Mouse (Mus musculus): ENCODE results near the gene B9d1. TPM values are rescaled to one million over a fixed set of nuclear protein-coding genes. Genes with fewer than 3 reads are reported as not detected.

B9d1 gene
- polyA plus RNA-seq, 1 experiment from 2014 or later, result 10.2 TPM

DNA sequence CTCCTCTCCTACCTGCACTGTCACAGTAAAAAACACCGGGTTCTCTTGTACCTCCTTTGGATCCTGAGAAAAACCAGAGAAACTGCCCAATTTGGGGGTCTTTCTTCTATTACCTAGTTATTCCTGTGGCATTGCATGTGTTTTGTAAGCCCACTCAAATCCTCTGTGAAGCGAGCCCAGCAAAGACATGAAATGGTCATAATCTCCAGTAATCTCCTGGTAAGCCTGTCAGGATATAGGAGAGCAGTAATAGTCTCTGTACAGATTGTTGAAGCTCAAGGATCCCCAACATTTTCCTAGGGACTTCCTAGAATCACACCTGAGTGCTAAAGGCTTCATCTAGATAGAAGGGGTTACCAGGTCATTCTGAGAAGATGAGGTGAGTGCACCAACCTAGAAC is 36.2 kb downstream of the B9d1 start:
- Histone ChIP-seq H3K9me3 (ENCODE audit: control insufficient read depth, low read length) (no peaks in the 10 kb centered on the region), H3K4me3 (ENCODE audit: low read depth, low read length) (no peak overlapping the region), H3K27me3 (replicated peaks; ENCODE audit: control insufficient read depth, insufficient read depth, low read length) (no peaks in the 10 kb centered on the region), H3K9ac (ENCODE audit: low read depth, low read length) (no peak overlapping the region), H3K4me2 (no peak overlapping the region), H3K27ac (ENCODE audit: low read depth, low read length) (no peak overlapping the region), H3K36me3 (ENCODE audit: control insufficient read depth, insufficient read depth, low read length) (no peaks in the 10 kb centered on the region), H3K4me1 (replicated peaks; ENCODE audit: control insufficient read depth, insufficient read depth, low read length) (no peaks in the 10 kb centered on the region; the same call in 1 of the 2 replicates)
- no peak for ATAC-seq (replicated peaks; ENCODE audit: low FRiP score)
- no peak for DNase-seq (ENCODE audit: low spot score)
- WGBS, result 73% methylated on average over 2 of the region's 2 CpGs

DNA sequence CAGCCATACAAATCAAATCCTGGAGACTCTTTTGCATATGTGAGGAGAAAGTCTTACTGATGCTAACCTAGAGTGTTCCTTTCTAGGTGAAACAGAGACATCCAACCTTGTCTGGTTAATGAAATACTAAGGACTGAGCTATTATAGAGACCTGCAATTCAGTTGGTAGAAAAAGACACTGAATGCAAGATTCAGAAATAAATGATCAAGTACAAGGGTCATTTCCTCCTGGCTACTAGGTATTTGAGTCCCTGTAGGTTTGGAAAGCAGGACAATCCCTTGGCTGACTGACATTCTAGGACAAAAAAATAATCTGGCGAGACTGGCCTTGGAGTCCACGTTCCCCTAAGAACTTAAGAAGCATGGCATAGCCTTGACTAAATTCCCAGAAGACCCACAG is 40.6 kb downstream of the B9d1 start:
- Histone ChIP-seq H3K27me3 (replicated peaks; ENCODE audit: control insufficient read depth, insufficient read depth, low read length) (no peaks in the 10 kb centered on the region), H3K9me3 (ENCODE audit: control insufficient read depth, low read length) (no peaks in the 10 kb centered on the region), H3K4me1 (replicated peaks; ENCODE audit: control insufficient read depth, insufficient read depth, low read length) (no peaks in the 10 kb centered on the region; the same call in 1 of the 2 replicates), H3K36me3 (ENCODE audit: control insufficient read depth, insufficient read depth, low read length) (no peaks in the 10 kb centered on the region), H3K4me2 (no peak overlapping the region), H3K9ac (ENCODE audit: low read depth, low read length) (no peak overlapping the region), H3K4me3 (ENCODE audit: low read depth, low read length) (no peak overlapping the region), H3K27ac (ENCODE audit: low read depth, low read length) (no peak overlapping the region)
- no peak for ATAC-seq (replicated peaks; ENCODE audit: low FRiP score)
- no peak for DNase-seq (ENCODE audit: low spot score)
- 88% methylated on average over 2 of the region's 2 CpGs for WGBS

DNA sequence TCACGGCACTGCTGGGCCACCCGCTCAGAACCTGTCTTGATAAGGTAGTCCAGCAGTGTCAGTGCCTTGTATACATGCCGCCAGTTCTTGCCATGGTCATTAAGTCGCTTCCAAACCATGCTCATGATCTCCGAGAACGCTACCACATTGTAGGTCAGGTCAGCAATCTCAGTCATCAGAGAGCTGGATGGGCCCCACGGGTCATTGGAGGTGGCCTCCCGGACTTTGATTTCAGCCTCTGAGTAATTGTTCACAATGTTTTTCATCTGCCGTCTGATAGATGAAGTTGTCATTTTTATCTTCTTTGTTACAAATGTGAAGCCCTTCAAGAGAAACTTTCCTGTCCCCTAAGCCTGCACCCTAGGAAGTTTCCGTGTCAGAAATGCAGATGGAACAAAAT is 41.5 kb downstream of the B9d1 start:
- Histone ChIP-seq H3K36me3 (ENCODE audit: control insufficient read depth, insufficient read depth, low read length) (no peaks in the 10 kb centered on the region), H3K4me3 (ENCODE audit: low read depth, low read length) (no peak overlapping the region), H3K27ac (ENCODE audit: low read depth, low read length) (no peak overlapping the region), H3K9ac (ENCODE audit: low read depth, low read length) (no peak overlapping the region), H3K4me1 (replicated peaks; ENCODE audit: control insufficient read depth, insufficient read depth, low read length) (no peaks in the 10 kb centered on the region), H3K4me2 (no peak overlapping the region), H3K9me3 (ENCODE audit: control insufficient read depth, low read length) (no peaks in the 10 kb centered on the region), H3K27me3 (replicated peaks; ENCODE audit: control insufficient read depth, insufficient read depth, low read length) (no peaks in the 10 kb centered on the region; the same call in 1 of the 2 replicates)
- no peak for DNase-seq (ENCODE audit: low spot score)
- 75% methylated on average over 10 of the region's 10 CpGs for WGBS
- ATAC-seq (replicated peaks; ENCODE audit: low FRiP score), result no peak

DNA sequence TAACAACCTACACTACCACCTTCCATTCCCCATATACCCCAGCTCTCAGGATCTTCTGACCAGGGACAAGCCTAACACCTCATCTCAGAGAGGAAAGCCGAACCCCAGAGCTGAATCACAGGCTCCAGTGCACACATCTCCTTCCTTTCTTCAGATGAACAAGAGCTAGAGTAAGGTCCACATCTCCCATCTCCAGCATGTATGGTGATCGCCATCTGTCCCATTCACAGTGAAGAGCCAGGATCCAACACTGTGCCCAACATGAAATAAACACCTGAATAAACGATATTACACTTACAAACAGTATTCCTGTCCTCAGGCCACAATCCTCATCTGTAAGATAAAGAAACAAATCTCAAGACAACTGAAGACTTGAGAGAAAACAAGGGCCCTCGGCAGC is 42.8 kb downstream of the B9d1 start:
- ATAC-seq (replicated peaks; ENCODE audit: low FRiP score) (no peak), DNase-seq (ENCODE audit: low spot score) (no peak)
- Histone ChIP-seq H3K27me3 (replicated peaks; ENCODE audit: control insufficient read depth, insufficient read depth, low read length) (no peaks in the 10 kb centered on the region; the same call in none of the 2 replicates), H3K36me3 (ENCODE audit: control insufficient read depth, insufficient read depth, low read length) (no peaks in the 10 kb centered on the region), H3K27ac (ENCODE audit: low read depth, low read length) (no peak overlapping the region), H3K9me3 (ENCODE audit: control insufficient read depth, low read length) (no peaks in the 10 kb centered on the region), H3K9ac (ENCODE audit: low read depth, low read length) (no peak overlapping the region), H3K4me1 (replicated peaks; ENCODE audit: control insufficient read depth, insufficient read depth, low read length) (no peaks in the 10 kb centered on the region), H3K4me3 (ENCODE audit: low read depth, low read length) (no peak overlapping the region), H3K4me2 (no peak overlapping the region)
- WGBS, result 82% methylated on average over 4 of the region's 4 CpGs

DNA sequence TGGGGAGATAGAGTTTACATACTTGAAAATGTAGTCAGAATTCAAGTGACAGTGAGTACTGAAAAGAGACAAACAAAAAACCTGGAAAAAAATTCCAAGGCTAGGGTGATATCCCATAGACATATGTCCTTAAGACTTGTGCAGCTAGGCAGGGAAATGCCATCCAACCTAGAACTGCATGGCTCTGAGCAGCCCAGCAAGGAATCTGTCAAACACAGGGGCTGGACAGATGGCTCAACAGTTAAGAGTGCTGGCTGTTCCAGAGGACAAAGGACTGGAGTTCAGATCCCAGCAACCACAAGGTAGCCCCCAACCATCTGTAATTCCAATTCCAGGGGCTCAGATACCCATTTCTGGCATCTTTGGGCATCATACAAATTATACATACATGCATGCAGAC is 45.7 kb downstream of the B9d1 start:
- no peaks in the 10 kb centered on the region for H3K9me3 ChIP-seq (ENCODE audit: control insufficient read depth, low read length)
- DNase-seq (ENCODE audit: low spot score), result no peak
- no peak for ATAC-seq (replicated peaks; ENCODE audit: low FRiP score)
- H3K27me3 ChIP-seq (replicated peaks; ENCODE audit: control insufficient read depth, insufficient read depth, low read length), result peaks cover 4% of the 10 kb centered on the region
- no peaks in the 10 kb centered on the region for H3K4me1 ChIP-seq (replicated peaks; ENCODE audit: control insufficient read depth, insufficient read depth, low read length)
- H3K9ac ChIP-seq (ENCODE audit: low read depth, low read length), result no peak overlapping the region
- H3K36me3 ChIP-seq (ENCODE audit: control insufficient read depth, insufficient read depth, low read length), result no peaks in the 10 kb centered on the region
- no peak overlapping the region for H3K4me3 ChIP-seq (ENCODE audit: low read depth, low read length)
- H3K4me2 ChIP-seq, result no peak overlapping the region
- no peak overlapping the region for H3K27ac ChIP-seq (ENCODE audit: low read depth, low read length)

DNA sequence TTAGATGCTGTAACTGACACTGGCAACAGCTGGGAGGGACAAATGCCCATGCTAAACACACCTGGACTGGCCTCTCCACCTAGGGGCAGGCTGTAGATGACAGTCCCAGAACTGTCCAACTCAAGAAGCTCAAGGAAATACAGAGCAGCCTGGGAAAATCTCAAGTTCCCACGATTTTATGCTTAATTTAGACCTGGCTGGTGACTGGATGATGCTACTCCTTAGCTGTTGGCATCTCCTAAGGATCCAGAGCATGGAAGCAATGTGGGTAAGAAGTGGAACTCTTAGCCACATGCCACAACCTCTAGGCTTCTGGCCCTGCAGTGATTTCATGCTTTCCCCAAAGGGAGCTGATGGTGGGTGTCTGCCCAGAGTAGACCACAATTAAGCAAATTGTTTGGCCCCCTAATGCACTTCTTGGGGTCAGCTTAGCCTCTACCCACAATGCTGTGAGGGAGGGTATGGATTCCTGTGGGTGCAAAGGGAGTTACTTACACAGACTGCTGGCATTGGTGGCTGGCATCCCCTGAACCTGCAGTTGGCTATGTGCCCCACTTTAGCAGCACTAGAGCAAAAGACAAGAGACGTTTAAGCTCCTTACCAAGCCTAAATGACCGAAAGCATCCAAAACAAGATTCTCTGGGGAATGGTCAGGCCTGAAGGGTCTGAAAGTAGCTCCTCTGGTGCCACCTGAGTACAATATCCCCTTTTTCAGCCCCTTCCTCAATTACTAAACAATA is 48.2 kb downstream of the B9d1 start:
- no peak overlapping the region for H3K4me3 ChIP-seq (ENCODE audit: low read depth, low read length)
- 74% methylated on average over 3 of the region's 3 CpGs for WGBS
- no peaks in the 10 kb centered on the region for H3K36me3 ChIP-seq (ENCODE audit: control insufficient read depth, insufficient read depth, low read length)
- no peak for ATAC-seq (replicated peaks; ENCODE audit: low FRiP score)
- peaks cover 4% of the 10 kb centered on the region for H3K27me3 ChIP-seq (replicated peaks; ENCODE audit: control insufficient read depth, insufficient read depth, low read length)
- H3K9me3 ChIP-seq (ENCODE audit: control insufficient read depth, low read length), result no peaks in the 10 kb centered on the region
- DNase-seq (ENCODE audit: low spot score), result no peak
- H3K4me2 ChIP-seq, result no peak overlapping the region
- no peak overlapping the region for H3K9ac ChIP-seq (ENCODE audit: low read depth, low read length)
- no peaks in the 10 kb centered on the region for H3K4me1 ChIP-seq (replicated peaks; ENCODE audit: control insufficient read depth, insufficient read depth, low read length)
- H3K27ac ChIP-seq (ENCODE audit: low read depth, low read length), result no peak overlapping the region

DNA sequence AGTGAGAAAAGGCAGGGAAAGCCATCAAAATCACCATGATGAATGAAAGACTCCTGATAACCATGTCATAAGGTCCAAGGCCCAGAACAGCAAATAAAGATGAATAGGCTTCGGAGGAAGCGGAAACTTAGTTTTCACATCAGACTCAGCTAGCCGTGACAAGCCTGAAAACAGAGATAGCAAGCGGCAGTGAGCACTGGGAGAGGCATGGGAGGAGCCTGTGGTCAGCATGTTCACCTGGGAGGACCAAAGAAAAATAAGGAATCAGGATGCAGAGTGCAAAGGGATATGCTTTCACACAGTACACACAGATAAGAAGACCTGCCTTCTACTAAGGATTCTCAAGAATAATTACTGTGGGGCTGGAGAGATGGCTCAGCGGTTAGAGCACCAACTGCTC is 54.6 kb downstream of the B9d1 start:
- Histone ChIP-seq H3K36me3 (ENCODE audit: control insufficient read depth, insufficient read depth, low read length) (no peaks in the 10 kb centered on the region; the same call in 1 of the 2 replicates), H3K4me3 (ENCODE audit: low read depth, low read length) (no peak overlapping the region), H3K4me1 (replicated peaks; ENCODE audit: control insufficient read depth, insufficient read depth, low read length) (no peaks in the 10 kb centered on the region; the same call in 1 of the 2 replicates), H3K4me2 (no peak overlapping the region), H3K27ac (ENCODE audit: low read depth, low read length) (no peak overlapping the region), H3K27me3 (replicated peaks; ENCODE audit: control insufficient read depth, insufficient read depth, low read length) (peaks cover 5% of the 10 kb centered on the region), H3K9ac (ENCODE audit: low read depth, low read length) (no peak overlapping the region), H3K9me3 (ENCODE audit: control insufficient read depth, low read length) (no peaks in the 10 kb centered on the region)
- DNase-seq (ENCODE audit: low spot score) (no peak), ATAC-seq (replicated peaks; ENCODE audit: low FRiP score) (no peak)
- whole genome bisulfite sequencing, result 67% methylated on average over 5 of the region's 5 CpGs

DNA sequence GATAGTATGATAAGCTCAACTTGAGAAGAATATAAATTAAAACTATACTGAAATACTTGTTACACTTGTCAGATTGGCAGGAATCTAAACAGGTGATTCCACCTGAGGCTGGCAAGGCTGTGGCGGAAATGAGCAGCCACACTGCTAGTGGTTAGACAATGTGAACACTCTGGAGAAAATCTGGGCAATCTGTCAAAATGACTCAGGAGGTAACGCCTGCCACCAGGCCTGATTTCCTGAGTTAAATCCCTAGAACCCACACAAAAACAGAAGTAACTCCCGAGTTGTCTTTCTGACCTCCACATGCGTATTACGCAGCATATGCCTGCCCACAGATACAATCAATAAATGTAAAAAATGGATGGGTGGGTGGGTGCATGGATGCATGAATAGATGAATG is 57.5 kb downstream of the B9d1 start:
- Histone ChIP-seq H3K4me2 (no peak overlapping the region), H3K4me3 (ENCODE audit: low read depth, low read length) (no peak overlapping the region), H3K27me3 (replicated peaks; ENCODE audit: control insufficient read depth, insufficient read depth, low read length) (peaks cover 5% of the 10 kb centered on the region), H3K9me3 (ENCODE audit: control insufficient read depth, low read length) (no peaks in the 10 kb centered on the region), H3K4me1 (replicated peaks; ENCODE audit: control insufficient read depth, insufficient read depth, low read length) (no peaks in the 10 kb centered on the region; the same call in 1 of the 2 replicates), H3K9ac (ENCODE audit: low read depth, low read length) (no peak overlapping the region), H3K27ac (ENCODE audit: low read depth, low read length) (no peak overlapping the region), H3K36me3 (ENCODE audit: control insufficient read depth, insufficient read depth, low read length) (no peaks in the 10 kb centered on the region; the same call in 1 of the 2 replicates)
- DNase-seq (ENCODE audit: low spot score) (no peak), ATAC-seq (replicated peaks; ENCODE audit: low FRiP score) (no peak)
- WGBS, result 42% methylated on average over 5 of the region's 5 CpGs
